ENCODE assay signal across 9 mouse cellular contexts in the genomic region with DNA sequence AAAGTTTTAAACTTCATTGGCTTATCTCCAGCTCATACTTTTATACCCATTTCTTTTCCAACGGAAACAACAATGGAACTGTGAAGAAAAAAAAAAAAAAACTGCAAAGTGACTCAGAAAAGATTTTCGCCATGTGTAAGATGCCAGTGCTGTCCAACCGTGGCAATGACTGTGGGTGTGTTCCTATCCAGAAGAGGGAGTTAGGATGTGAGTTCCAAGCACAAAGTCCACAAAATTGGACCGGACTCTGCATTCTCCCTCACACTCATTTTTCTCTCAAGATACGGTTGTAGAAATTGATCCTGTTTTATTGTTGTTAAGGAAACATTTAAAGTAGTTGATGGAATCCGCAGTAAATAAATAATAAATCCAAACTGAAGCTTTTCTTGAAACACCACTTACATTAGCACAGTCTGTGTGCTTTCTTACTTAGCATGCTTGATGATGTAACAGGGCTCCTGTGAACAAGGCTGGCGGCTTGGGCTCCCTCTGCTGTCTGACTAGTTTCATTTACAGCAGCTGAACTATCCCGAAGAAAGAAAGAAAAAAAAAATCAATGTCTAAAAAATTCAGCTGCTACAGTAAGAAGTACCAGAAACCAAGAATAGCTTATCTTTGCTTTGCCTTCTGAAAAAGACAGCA. TPM values are rescaled to one million over a fixed set of nuclear protein-coding genes. Genes with fewer than 3 reads are reported as not detected.
DNase-seq lines count a peak whose midpoint lies in the region; ATAC-seq and TF ChIP-seq lines count a peak whose summit lies in the region.
"Had no signal": no experiment of that assay in that cellular context is flagged by ENCODE, and none has a peak within 500 bp of the region (broad histone marks: within the 10 kb centered on the region; RNA-seq: fewer than 3 reads in every experiment).

No protein-coding gene starts in this region.

- no peaks in the 10 kb centered on the region for H3K4me1 ChIP-seq in ES-E14 (ENCODE audit: control insufficient read depth in 2 of 2, insufficient read depth in 2 of 2, low read length in 2 of 2, poor library complexity in 1 of 2)
- no peaks in the 10 kb centered on the region for H3K4me1 ChIP-seq in embryonic facial prominence, embryonic 14.5 days (ENCODE audit: control insufficient read depth, insufficient read depth, low read length)
- H3K4me1 ChIP-seq in kidney, adult 2 months (ENCODE audit: control insufficient read depth, insufficient read depth, low read length) = no peaks in the 10 kb centered on the region
- H3K4me1 ChIP-seq: liver, embryonic 15.5 days had no signal

- intact Hi-C loops in left cerebral cortex, postnatal 4 days (cut with DNase I) = loop anchor here (10.0 kb wide), 1 partner anchor 1281 kb away; no protein-coding TSS in a partner anchor

- H3K4me3 ChIP-seq in ES-E14 (ENCODE audit: insufficient read depth in 1 of 2, low read depth in 1 of 2, low read length in 2 of 2, poor library complexity in 1 of 2, severe bottlenecking in 1 of 2) = no peak overlapping the region
- H3K4me3 ChIP-seq in embryonic facial prominence, embryonic 14.5 days (ENCODE audit: low read depth, low read length) = no peak overlapping the region
- H3K4me3 ChIP-seq in kidney, adult 2 months (ENCODE audit: insufficient read depth, low read depth, low read length) = no peak overlapping the region
- H3K4me3 ChIP-seq: liver, embryonic 15.5 days had no signal

- TF ChIP-seq CTCF in kidney, adult 2 months (conservative IDR thresholded peaks at IDR 0.05; ENCODE audit: insufficient read depth, insufficient read length, low read depth, low read length) = peak; percentile 56

- WGBS in embryonic facial prominence, embryonic 14.5 days = 44% methylated on average over 8 of the region's 8 CpGs
- 30% methylated on average over 8 of the region's 8 CpGs for WGBS in kidney, adult 2 months

- no peak for ATAC-seq in embryonic facial prominence, embryonic 14.5 days (ENCODE audit: low read depth)

- H3K27me3 ChIP-seq in embryonic facial prominence, embryonic 14.5 days (replicated peaks; ENCODE audit: control insufficient read depth, insufficient read depth, low read length) = no peaks in the 10 kb centered on the region
- H3K27me3 ChIP-seq in kidney, adult 2 months (replicated peaks; ENCODE audit: control insufficient read depth, insufficient read depth, low read length) = no peaks in the 10 kb centered on the region
- H3K27me3 ChIP-seq: liver, embryonic 15.5 days had no signal

- no peaks in the 10 kb centered on the region for H3K36me3 ChIP-seq in ES-E14 (ENCODE audit: control insufficient read depth, insufficient read depth, low read length, poor library complexity, severe bottlenecking)
- H3K36me3 ChIP-seq in embryonic facial prominence, embryonic 14.5 days (ENCODE audit: control insufficient read depth, insufficient read depth, low read length) = no peaks in the 10 kb centered on the region
- H3K36me3 ChIP-seq in kidney, adult 2 months (ENCODE audit: control insufficient read depth, insufficient read depth, low read length) = no peaks in the 10 kb centered on the region
- H3K36me3 ChIP-seq: liver, embryonic 15.5 days had no signal

- in situ Hi-C loops in ES-E14 (cut with MboI; ENCODE audit: low sequenced_read_pairs in 2 of 2, unreplicated experiment in 2 of 2) = no loop called here

- H3K4me2 ChIP-seq in embryonic facial prominence, embryonic 14.5 days (ENCODE audit: low read depth, low read length) = no peak overlapping the region
- H3K4me2 ChIP-seq: liver, embryonic 15.5 days had no signal

- H3K27ac ChIP-seq in ES-E14 (ENCODE audit: insufficient read depth, low read depth, low read length, poor library complexity, severe bottlenecking) = no peak overlapping the region
- no peak overlapping the region for H3K27ac ChIP-seq in embryonic facial prominence, embryonic 14.5 days (replicated peaks; ENCODE audit: low read depth, low read length)
- no peak overlapping the region for H3K27ac ChIP-seq in kidney, adult 2 months (ENCODE audit: insufficient read depth, low read depth, low read length)
- H3K27ac ChIP-seq: liver, embryonic 15.5 days had no signal

- DNase-seq in gastrocnemius, postnatal 10 days = peak; percentile 24
- DNase-seq in gastrocnemius, adult 18-20 months (ENCODE audit: low spot score) = no peak
- peak; percentile 35 for DNase-seq in ES-E14 (ENCODE audit: low read depth, low spot score)
- peak; percentile 88 for DNase-seq in embryonic facial prominence, embryonic 14.5 days (ENCODE audit: low spot score)
- DNase-seq in kidney, adult 2 months = peak; percentile 66
- peak; percentile 66 for DNase-seq in left cerebral cortex, postnatal 4 days
- peak; percentile 78 for DNase-seq in right cerebral cortex, adult 18-20 months
- DNase-seq in thymus, postnatal 36 days = no peak

- no peak overlapping the region for H3K9ac ChIP-seq in ES-E14 (ENCODE audit: insufficient read depth, low read depth, low read length, poor library complexity, severe bottlenecking)
- no peak overlapping the region for H3K9ac ChIP-seq in embryonic facial prominence, embryonic 14.5 days (ENCODE audit: low read depth, low read length)
- H3K9ac ChIP-seq: liver, embryonic 15.5 days had no signal

- no peaks in the 10 kb centered on the region for H3K9me3 ChIP-seq in ES-E14 (ENCODE audit: control insufficient read depth, insufficient read depth, low read depth, low read length)
- H3K9me3 ChIP-seq in embryonic facial prominence, embryonic 14.5 days (ENCODE audit: control insufficient read depth, low read length) = no peaks in the 10 kb centered on the region
- H3K9me3 ChIP-seq: liver, embryonic 15.5 days had no signal

- no peak for TF ChIP-seq POLR2A in kidney, adult 2 months (IDR thresholded peaks at IDR 0.05; ENCODE audit: low read depth, low read length)

TF ChIP-seq in ES-E14, 5 proteins besides CTCF, POLR2A, EP300 and RAD21:
- TF ChIP-seq ZC3H11A (IDR thresholded peaks at IDR 0.05; ENCODE audit: borderline replicate concordance, low read depth, low read length) = no peak
- TF ChIP-seq ZNF384 (IDR thresholded peaks at IDR 0.05; ENCODE audit: low read depth, low read length) = no peak
- no peak for TF ChIP-seq CHD2 (IDR thresholded peaks at IDR 0.05; ENCODE audit: low read depth, low read length)
- no peak for TF ChIP-seq HCFC1 (IDR thresholded peaks at IDR 0.05; ENCODE audit: borderline replicate concordance, insufficient read depth, low read length)
- no peak for TF ChIP-seq MAFK (IDR thresholded peaks at IDR 0.05; ENCODE audit: insufficient read depth, low read depth, low read length)

RNA-seq across cellular contexts. Expression of a gene that starts 25.1 kb away (rescaled TPM):
- 1 to 10 TPM in 1 of 2 experiments, under 1 TPM in 1; 0.59 to 1.3 TPM for total RNA-seq in gastrocnemius, postnatal 10 days (2021)
- under 1 TPM; 0.05 to 0.07 TPM for total RNA-seq in gastrocnemius, adult 18-20 months (2021)
- 0.13 TPM in 1 of 2 replicates, not detected in the other for total RNA-seq in ES-E14 (2012; rRNA removed)
- 4.1 and 5.0 TPM in 2 replicates for polyA plus RNA-seq in embryonic facial prominence, embryonic 14.5 days (2014; fragmentation: Nextera tagmentation; extraction: Ambion mirVana)
- 0.16 and 0.31 TPM in 2 replicates for polyA plus RNA-seq in kidney, adult 2 months (2012; rRNA removed)
- 10 to 100 TPM; 62.4 to 69.9 TPM for total RNA-seq in left cerebral cortex, postnatal 4 days (2021)

Comparison
In these comparisons a context has a peak if more than half of its experiments do, and no peak if none do; other contexts are left out.
1. DNase-seq: peak in gastrocnemius, postnatal 10 days (single experiment), ES-E14 (single experiment), embryonic facial prominence, embryonic 14.5 days (single experiment), kidney, adult 2 months (single experiment), left cerebral cortex, postnatal 4 days (single experiment) and right cerebral cortex, adult 18-20 months (single experiment); none in gastrocnemius, adult 18-20 months (single experiment) and thymus, postnatal 36 days (0 of 2).
2. RNA of a gene that starts 25.1 kb away (total RNA-seq): 62.4 to 69.9 TPM in left cerebral cortex, postnatal 4 days; 0.59 to 1.3 TPM in gastrocnemius, postnatal 10 days, 0.13 TPM in ES-E14 and 0.05 to 0.07 TPM in gastrocnemius, adult 18-20 months; every median in the first group is over 10 times any median in the second.